Mouse (Mus musculus) fibroblast of lung, adult 2 months (primary cell): ENCODE measurements around the gene Emx1.
A peak's percentile ranks its signal among the peaks of the same experiment; 100 is the strongest.
"Not testable (repeated sequence)": the region's sequence is repeated elsewhere in the genome, so short reads cannot be mapped to it uniquely, and the experiment has no call there.

Experiments used
- DNase-seq: peaks from one replicate; pipeline ENCODE4 v3.0.0-alpha.2; 2011; ENCODE audit warnings: low read depth

Emx1 gene

DNA sequence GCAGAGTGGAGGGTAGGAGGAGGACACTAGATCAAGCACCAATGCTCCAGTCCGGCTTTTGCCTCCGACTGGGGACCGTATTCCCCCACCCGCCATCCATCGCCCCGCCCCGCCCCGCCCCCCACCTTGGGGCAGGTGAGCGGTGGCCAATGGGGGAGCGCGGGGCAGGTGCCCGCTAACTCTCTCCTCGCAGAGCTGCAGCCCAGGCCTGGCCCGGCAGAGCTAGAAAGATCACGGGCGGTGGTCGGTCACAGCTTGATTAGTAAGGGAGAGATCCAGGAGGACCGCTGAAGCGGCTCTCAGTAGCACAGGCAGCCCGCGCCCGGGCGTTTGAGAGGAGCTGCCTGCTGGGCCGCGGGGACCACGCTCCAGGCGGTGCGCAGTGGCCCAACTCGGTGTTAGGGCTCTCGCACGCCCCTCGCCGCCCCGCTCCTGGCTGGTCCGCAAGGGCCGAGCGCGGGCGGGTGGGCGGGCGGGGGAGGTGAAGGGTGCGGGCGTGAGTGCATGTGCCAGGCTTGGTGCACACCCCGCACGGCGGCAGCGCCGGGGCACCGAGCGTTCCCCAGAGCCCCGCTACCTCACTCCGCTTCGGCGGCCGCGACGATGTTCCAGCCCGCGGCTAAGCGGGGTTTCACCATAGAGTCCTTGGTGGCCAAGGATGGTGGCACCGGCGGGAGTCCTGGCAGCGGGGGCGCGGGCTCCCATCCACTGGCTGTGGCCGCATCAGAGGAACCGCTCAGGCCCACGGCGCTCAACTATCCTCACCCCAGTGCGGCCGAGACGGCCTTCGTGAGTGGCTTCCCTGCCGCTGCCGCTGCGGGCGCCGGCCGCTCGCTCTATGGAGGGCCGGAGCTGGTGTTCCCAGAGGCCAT lies at the start of gene Emx1:
Emx1 (plus strand) TSS at position 99 of the 872 bp plus-strand sequence.
- DNase-seq: no peak

DNA sequence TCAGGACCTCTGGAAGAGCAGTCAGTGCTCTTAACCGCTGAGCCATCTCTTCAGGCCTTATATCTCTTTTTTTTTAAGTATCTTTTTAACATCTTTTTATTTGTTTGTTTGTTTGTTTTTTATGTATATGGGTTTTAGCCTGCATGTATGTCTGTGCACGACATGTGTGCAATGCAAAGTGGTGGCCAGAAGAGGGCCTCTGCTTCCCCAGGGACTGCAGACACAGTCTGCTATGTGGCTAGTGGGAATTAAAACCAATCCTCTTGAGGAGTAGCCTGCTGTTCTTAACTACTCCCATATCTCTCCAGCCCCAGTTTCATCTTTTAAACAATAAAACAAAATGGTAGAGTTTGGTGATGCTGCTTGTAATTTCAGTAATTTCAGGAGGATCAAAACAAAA lies 47.7 kb upstream of the Emx1 start:
- no peak for DNase-seq

DNA sequence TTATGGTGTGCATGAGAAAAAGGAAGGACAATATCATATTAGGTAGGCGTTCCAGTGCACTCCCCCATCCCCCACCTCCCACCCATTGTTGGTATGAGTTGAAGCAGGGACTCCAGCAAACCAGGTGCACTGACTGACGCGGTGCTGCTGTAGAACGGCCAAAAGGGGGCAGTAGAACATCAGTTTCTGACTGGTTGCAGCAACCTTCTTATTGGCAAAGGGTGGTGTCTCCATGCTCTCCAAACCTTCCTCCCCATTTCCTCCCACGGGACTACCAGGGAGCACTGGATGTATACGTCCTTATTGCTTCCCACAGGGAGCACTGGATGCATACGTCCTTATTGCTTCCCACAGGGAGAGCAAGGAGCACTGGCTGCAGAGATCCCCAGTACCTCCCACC lies 46.2 kb upstream of the Emx1 start:
- DNase-seq: not testable (repeated sequence)

- no peak for DNase-seq
These were observed 42.8 kb upstream of the Emx1 start for GRCm38 (mm10) chr6:85144466-85144865.

- no peak for DNase-seq
These were observed 39.6 kb upstream of the Emx1 start for GRCm38 (mm10) chr6:85147636-85148035.

- no peak for DNase-seq
These were observed 36.9 kb upstream of the Emx1 start for GRCm38 (mm10) chr6:85150386-85150785.

DNA sequence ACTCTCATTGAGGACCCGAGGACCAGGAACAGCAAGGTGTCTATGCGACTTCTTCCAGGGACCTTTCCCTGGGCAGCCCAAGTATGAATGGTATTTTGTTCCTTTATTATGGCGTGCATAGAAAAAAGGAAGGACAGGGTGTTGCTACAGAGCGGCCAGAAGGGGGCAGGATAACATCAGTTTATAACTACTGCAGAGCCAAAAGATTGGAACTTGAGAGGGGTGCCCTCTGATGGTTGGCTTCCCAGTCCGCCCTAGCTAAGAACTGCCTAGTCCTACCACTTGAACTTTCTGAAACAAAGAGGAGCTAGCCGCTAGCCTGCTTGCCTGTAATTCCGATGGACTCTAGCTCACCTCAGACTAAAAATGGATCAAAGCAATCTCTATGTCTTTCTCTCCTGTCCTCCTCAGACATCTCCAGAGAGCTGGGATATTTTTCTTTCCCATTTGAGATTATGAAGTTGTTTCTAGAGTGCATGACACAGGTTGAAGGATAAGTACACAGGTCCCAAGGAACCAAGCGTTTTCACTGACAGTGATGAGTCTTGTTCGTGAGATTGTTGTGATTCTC lies 33.2 kb upstream of the Emx1 start:
- peak; percentile 73 for DNase-seq

DNA sequence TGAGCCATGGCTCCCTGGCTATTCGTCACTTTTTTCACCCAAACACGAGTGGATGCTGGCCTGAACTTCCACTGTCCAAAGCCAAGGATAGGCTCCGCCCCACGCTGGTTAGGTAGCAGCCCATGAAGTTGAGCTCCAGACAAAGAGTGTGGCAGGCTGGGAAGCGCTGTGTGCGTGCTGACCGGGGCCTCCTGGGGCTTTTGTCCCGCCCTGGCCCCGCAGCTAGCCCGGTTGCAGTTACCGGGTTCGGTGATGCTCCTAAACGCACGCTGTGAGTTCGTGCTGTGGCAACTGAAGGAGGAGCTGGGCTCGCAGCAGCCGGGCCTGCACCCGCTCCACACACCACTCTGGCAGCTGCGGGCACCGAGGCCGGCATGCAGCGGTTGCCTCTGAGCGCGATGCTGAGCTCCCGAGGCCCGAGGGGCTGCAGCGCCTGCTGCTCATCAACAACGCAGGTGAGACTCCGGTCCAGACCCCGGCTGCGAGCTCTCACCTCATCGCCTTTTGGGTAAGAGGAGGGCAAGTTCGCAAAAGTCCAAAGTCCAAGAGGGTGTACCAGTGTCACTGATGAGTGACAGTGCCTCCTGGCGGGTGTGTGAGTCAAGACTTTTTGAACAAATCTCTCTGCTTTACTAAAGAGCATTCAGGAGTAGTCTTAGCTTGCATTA lies 32.2 kb upstream of the Emx1 start:
- no peak for DNase-seq

- DNase-seq: not testable (repeated sequence)
These were observed 30.7 kb upstream of the Emx1 start for GRCm38 (mm10) chr6:85156551-85156950.

DNA sequence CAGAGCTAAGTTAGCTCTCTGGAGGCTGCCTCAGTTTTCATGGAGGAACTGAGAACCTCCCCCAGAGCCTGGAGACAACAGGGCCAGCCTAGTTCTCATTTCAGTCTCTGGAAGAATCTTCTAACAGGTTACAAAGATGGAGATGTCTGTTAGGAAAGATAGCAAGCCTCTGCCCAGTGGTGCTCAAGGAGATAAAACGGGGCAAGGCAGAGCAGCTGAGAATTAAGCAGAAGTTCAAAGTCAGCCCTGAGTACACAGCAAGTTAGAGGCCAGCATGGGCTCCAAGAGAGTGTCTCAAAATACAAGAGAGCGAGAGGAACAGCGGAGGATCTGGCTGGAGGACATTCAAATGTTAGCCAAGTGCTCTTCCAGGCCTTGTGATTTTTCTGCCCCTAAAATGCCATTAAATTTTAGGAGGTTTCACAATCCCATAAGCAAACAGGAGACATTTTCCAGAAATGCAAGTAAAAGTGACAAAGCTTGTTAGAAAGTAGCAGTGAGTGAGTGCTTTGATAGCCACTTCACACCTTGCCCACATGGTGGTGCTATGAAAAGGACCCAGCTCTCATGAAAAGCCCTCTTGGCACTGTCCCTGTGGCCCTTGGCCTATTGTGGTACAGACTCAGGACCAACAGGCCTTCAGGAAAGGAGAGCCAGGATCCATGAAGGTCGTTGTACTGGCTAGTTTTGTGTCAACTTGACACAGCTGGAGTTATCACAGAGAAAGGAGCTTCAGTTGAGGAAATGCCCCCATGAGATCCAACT lies 29.0 kb upstream of the Emx1 start:
- not testable (repeated sequence) for DNase-seq

DNA sequence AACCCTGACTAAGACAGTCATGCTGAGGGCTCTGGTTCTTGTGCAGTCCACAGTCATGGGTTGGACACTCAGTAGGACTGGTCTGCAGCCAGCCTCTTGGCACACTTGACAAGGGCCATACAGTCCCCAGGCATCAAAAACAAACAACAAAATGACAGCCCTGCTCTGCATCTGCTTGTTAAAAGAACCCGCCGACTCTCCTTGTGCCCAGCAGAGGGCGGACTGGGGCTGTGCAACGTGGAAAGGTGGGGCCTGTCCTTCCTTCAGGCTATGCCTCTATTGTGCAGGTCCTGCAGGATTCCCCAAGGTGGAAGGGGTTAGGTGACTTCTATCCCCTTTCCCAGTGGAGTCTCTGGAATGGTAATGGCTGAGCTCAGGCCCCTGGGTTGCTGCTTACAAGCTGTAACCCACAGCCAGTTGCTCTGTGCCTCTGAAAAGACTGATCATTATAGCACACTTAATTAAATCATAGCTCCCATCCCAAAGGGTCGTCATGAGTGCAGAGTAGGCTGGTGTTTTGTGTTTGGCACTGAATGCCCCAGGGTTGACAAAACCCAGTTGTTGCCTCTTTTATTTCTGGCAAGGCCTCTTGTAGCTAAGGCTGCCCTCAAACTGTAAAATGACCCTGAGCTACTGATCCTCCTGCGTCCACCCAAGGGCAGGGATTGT lies 28.0 kb upstream of the Emx1 start:
- DNase-seq: not testable (repeated sequence)

DNA sequence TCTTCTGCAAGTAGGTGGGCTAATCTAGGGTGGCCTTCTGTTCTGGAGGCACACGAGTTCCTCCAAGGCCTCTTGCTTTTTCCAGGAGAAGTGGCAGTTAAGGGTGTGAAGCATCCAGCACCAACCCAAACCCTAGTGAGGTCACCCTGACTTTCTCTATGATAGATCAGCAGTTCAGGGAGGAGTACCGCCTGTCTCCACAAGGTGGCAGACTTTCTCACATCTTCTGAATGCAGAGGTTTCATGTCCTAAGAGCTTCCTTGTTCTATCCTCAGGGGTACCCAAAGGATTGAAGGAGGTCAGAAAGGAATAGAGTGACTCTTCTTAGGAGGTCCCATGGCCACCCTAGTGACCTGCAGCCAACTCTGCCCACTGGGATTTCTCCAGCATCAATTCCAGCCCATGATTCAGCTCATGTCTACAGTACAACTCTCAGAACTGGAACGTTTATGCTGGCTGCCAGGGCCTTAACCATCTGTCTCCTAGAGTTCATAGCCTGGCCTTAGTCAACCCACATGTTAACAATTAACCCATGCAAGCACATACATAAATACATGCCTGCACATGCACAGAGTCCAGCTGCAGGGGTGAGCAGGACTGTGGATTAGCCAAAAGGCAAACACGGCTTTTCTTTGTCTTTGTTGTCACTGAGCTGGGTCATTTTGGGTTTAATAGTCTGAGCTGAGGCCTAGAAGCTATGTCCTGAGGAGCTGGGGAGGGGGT lies 26.9 kb upstream of the Emx1 start:
- DNase-seq: no peak

DNA sequence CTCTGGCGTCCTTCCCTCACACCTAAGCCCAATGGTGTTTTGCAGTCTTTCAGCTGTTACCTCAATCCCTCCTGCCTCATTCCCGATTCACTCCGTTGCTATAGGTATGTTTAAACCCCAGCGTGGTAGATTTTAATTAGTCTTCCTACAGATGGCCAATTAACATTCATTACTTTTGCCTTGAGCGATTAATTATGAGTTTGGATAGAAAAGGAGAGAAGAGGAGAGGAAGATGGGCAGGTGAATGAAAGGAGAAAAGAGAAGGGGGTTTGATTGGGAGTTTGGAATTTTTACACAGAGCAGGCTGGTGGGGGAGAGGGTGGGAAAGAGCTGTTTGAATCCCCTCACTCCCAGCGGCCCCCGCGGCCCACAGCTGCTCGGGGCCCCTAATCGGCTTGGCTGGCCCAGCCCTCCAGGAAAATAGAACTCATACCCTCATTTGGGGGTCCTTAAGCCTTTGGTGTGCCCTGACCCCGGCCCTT lies 21.8 kb upstream of the Emx1 start:
- no peak for DNase-seq

DNA sequence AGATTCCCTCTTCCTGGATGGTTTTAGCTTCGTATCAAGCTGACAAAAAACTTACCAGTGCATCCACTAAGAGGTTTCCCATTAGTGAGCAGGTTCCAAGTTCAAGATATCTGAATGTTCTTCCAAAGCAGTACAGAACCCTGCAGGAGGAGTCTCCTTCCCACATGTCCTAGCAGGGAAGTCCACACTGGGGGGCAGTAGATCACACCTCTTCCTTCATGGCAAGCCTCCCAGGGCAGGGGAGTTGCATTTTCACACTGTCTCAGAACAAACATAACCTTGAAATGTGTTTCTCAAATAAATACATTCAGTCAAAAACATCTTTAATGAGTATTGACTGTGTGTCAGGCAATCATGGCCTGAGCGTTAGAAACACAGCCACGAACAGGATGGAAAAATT lies 7.7 kb upstream of the Emx1 start:
- no peak for DNase-seq

DNA sequence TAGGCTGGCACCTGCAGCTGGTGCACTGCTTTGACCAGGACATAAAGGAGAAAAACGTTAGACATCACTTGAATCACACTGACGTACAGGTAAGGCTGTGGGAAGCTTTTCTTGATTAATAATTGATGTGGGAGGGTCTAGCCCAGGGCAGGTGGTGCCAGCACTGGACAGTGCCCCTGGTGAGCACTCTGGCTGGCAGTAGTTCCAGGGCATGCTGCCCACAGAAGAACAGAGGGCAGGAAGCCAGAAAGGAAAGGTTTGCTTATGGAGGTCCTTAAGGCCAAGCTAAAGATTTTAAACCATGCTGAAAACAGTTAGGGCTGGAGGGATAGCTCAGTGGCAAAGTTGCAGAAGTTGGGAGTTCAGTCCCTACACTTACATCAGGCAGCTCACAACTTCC lies 7.2 kb upstream of the Emx1 start:
- no peak for DNase-seq

DNA sequence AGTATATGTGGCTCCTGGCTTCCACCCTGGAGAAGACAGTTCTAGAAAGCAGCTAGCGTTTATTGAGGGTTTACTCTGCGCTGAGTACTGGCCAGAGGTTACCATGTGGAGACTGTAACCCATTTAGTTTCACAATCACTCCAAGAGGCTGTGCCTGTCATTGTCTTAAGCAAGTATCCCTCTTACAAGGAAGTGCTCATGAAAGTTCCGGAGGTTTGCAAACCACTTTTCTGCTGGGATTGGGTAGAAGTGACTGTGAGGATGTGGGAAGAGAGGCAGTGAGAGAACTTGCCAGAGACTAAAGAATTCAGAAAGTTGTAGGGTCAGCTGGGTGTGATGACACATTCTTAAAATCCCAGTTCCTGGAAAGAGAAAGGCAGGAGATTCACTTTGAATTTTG lies 3.3 kb upstream of the Emx1 start:
- DNase-seq: no peak

DNA sequence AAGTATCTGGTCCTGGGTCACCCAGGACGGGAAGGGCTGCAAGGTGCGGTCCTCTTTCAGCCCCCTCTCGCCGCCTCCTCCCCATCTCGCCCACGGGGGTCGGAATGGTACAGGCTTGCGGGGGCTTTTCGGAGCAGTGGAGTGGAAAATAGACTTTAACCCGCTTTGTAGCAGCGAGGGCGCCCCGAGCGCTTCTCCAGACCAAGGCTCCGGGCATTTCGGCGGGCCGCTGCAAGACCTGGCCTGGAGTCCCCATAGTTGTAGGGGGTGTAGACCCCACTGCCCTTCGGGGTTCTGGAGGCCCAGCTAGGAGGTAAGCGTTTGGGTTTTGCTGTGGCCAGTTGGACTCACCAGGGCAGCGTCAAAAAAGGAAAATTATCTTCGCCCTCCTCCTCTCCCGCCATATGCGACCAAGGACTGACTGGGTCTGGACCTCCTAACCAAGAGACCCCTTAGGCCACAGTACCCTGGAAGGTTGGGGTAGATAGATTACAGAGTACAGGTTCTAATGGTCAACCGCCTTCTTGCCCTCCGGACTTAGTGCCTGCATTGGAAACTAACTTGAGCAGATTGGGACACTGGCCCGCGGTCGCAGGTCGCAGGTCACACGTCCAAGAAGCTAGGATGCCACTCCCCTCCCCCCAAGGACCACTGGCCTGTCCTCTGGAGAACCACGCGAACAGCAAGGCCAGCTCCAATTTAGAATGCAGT lies 1.1 kb upstream of the Emx1 start:
- DNase-seq: no peak

GRCm38 (mm10) chr6:85186744-85187059 lies 536 bp upstream of the Emx1 start:
- no peak for DNase-seq

- DNase-seq: no peak
These were observed 1.2 kb downstream of the Emx1 start for GRCm38 (mm10) chr6:85188256-85189110.

- no peak for DNase-seq
These were observed 2.1 kb downstream of the Emx1 start for GRCm38 (mm10) chr6:85189361-85189760.
